Mouse (Mus musculus): Measurements from ENCODE around the gene Il7r.

DNA sequence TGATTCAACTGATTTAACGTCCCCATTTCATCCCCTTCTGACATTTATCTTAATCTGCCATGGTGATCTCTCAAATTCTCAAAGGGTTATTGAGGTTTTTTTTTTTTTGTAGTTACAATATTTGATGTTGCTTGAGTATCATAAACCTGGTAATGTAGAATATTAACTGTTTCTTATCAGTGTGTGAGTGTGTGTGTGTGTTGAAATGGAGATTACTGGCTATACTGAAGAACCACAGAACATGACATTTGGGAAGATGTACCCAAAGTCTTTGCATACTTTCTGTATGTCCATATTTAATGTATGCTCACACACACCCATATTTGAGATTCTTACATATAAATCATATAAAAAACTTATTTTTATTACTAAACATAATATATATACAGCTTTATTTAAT is 65.9 kb downstream of the Il7r start:
- no peak for TF ChIP-seq CTCF (IDR thresholded peaks at IDR 0.05; ENCODE audit: control insufficient read depth, insufficient read depth, insufficient replicate concordance, low read depth, low read length)
- TF ChIP-seq POLR2A (IDR thresholded peaks at IDR 0.05; ENCODE audit: control insufficient read depth, low read depth, low read length) = no peak

All from testis, adult 2 months (tissue).